Mouse (Mus musculus) embryonic fibroblast, embryonic 13.5 days (primary cell): ENCODE results near the gene Pnmt. TPM values are rescaled to one million over a fixed set of nuclear protein-coding genes. Genes with fewer than 3 reads are reported as not detected.

Experiments
- H3K27ac ChIP-seq: 2 replicates; pipeline ENCODE4 v1.5.1; 2012; ENCODE audit warnings: low read length, control low read depth, inconsistent platforms; ENCODE audit not compliant: insufficient read depth
- H3K4me1 ChIP-seq: 2 replicates; pipeline ENCODE4 v1.6.1; 2011; ENCODE audit warnings: low read length; ENCODE audit not compliant: control insufficient read depth, insufficient read depth
- H3K4me3 ChIP-seq: 2 replicates; pipeline ENCODE4 v1.5.1; 2011; ENCODE audit warnings: mild to moderate bottlenecking, control low read depth, low read length; ENCODE audit not compliant: insufficient read depth
- CTCF ChIP-seq: IDR thresholded peaks from 2 replicates; pipeline ENCODE4 v1.5.1; 2011; ENCODE audit warnings: mild to moderate bottlenecking, control low read depth, low read length, moderate library complexity, borderline replicate concordance; ENCODE audit not compliant: insufficient read depth
- POLR2A ChIP-seq: IDR thresholded peaks from 2 replicates; pipeline ENCODE4 v1.6.1; 2011; ENCODE audit warnings: low read depth, mild to moderate bottlenecking, control low read depth, low read length, moderate library complexity
- polyA plus RNA-seq: library from polyadenylated mRNA; stranded (reverse); fragments of >200 nt; gene quantifications from 2 replicates; pipeline ENCODE4 v1.2.4, GENCODE M21; 2011; ENCODE audit warnings: low read depth; ENCODE audit not compliant: missing spikeins, insufficient read length

Gene Pnmt
- polyA plus RNA-seq, 1 experiment: not detected

- TF ChIP-seq POLR2A (no peak), CTCF (no peak)
- H3K4me3 ChIP-seq: peak overlapping the region; percentile 91
- 0 out of 2 replicates have a peak, but pooled peaks cover 6% of the 10 kb centered on the region for H3K4me1 ChIP-seq
- peak overlapping the region; percentile 63 for H3K27ac ChIP-seq
Measured at GRCm38 (mm10) chr11:98412797-98413301, 26.6 kb downstream of the Pnmt start.

GRCm38 (mm10) chr11:98413731-98414130 lies 27.5 kb downstream of the Pnmt start:
- H3K4me1 ChIP-seq: 0 out of 2 replicates have a peak, but pooled peaks cover 6% of the 10 kb centered on the region
- peak overlapping the region; percentile 91 for H3K4me3 ChIP-seq
- TF ChIP-seq POLR2A (no peak), CTCF (no peak)
- no peak overlapping the region for H3K27ac ChIP-seq

DNA sequence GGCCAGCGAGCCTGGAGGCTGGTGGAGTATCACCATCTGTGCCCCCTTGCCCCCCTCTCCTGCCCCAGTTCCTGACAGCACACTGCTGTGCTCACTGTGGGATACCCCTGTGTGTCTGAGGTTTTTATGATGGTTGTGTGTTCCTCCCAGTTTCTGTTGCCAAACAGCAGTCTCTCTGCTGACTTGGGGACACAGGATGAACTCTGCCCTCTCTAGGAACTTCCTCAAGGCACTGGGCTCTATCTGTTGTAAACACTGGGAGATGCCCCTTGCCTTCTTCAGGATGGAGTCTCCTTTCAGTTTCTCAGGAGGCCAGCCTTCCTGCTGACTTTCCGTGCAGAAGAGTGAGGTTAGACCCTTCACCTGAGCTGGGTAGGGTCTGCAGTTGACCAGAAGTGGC lies 27.9 kb downstream of the Pnmt start:
- Histone ChIP-seq H3K4me3 (peak overlapping the region; percentile 91), H3K4me1 (0 out of 2 replicates have a peak, but pooled peaks cover 6% of the 10 kb centered on the region), H3K27ac (no peak overlapping the region)
- TF ChIP-seq CTCF: no peak
- TF ChIP-seq POLR2A: no peak

DNA sequence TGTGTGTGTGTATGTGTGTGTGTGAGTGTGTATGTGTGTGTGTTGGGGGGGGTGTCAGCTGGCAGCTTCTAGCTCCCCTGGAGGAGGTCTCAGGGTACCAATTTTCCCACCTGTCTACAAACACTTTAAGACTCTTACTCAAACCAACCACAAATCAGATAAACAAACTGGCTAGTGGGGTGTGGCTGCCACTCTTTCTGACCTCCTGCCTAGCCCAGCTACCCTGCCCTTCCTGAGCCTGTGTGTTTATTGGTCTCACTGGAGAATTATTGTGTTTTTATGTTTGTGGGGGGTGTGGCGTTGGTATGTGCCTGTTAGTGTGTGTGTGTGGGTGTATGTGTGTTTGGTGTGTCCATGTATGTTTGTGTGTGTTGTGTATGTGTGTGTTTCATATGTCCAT lies 30.8 kb downstream of the Pnmt start:
- Histone ChIP-seq H3K4me3 (no peak overlapping the region), H3K27ac (no peak overlapping the region), H3K4me1 (0 out of 2 replicates have a peak, but pooled peaks cover 4% of the 10 kb centered on the region)
- TF ChIP-seq CTCF (no peak), POLR2A (no peak)

DNA sequence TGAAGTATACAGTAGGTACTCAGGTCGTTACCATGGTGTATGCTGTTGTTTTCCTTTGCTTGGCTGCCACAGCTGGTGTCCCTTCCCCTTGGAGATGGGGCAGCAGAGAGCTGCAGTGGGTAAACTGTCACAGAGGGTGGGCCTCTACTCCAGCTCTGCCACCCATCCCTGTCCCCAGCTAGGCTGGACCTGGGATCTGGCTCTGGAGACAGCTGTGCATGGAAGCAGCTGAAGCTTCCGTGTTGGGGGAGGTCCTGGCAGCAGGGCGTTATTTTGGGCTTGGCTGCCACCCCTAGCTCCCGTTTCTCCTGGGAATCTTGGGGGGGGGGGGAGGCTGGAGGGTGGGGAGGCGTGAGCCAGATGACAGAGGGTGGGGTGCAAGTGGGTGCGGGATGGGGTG lies 32.0 kb downstream of the Pnmt start:
- 0 out of 2 replicates have a peak, but pooled peaks cover 4% of the 10 kb centered on the region for H3K4me1 ChIP-seq
- no peak overlapping the region for H3K27ac ChIP-seq
- TF ChIP-seq CTCF (no peak), POLR2A (no peak)
- no peak overlapping the region for H3K4me3 ChIP-seq

- 0 out of 2 replicates have a peak, but pooled peaks cover 2% of the 10 kb centered on the region for H3K4me1 ChIP-seq
- H3K27ac ChIP-seq: no peak overlapping the region
- no peak for TF ChIP-seq POLR2A
- no peak for TF ChIP-seq CTCF
- no peak overlapping the region for H3K4me3 ChIP-seq
Measured at GRCm38 (mm10) chr11:98418939-98419547, 32.8 kb downstream of the Pnmt start.

DNA sequence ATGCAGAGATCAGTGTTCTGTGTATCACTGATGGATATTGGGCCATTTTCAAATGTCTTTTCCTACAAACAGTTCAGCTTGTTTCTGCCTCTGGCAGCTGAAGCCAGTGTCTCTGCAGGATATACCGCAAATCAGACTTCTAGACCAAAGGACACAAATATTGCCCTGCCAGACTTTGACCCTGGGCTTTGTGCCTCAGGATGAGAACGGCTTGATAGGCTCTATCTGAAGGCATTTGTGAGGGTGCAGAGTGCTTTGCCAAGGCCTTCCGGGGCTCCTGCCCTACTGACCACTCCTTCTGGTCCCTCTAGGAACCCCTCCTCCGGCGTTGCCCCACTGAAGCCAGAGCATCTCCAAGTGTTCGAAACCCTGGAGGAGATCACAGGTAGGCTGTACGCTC lies 40.3 kb downstream of the Pnmt start:
- no peak overlapping the region for H3K27ac ChIP-seq

GRCm38 (mm10) chr11:98428436-98428835 lies 42.2 kb downstream of the Pnmt start:
- no peak overlapping the region for H3K27ac ChIP-seq

More for the DNA sequence above, 40.3 kb downstream of the Pnmt start:
- H3K4me1 ChIP-seq: no peaks in the 10 kb centered on the region
- no peak for TF ChIP-seq POLR2A
- TF ChIP-seq CTCF: no peak
- no peak overlapping the region for H3K4me3 ChIP-seq

GRCm38 (mm10) chr11:98431743-98432502 lies 45.7 kb downstream of the Pnmt start:
- TF ChIP-seq POLR2A (no peak), CTCF (no peak)
- no peak overlapping the region for H3K27ac ChIP-seq
- no peak overlapping the region for H3K4me3 ChIP-seq
- H3K4me1 ChIP-seq: no peaks in the 10 kb centered on the region

More at GRCm38 (mm10) chr11:98428436-98428835, 42.2 kb downstream of the Pnmt start:
- Histone ChIP-seq H3K4me3 (no peak overlapping the region), H3K4me1 (no peaks in the 10 kb centered on the region)
- TF ChIP-seq CTCF (no peak), POLR2A (no peak)

DNA sequence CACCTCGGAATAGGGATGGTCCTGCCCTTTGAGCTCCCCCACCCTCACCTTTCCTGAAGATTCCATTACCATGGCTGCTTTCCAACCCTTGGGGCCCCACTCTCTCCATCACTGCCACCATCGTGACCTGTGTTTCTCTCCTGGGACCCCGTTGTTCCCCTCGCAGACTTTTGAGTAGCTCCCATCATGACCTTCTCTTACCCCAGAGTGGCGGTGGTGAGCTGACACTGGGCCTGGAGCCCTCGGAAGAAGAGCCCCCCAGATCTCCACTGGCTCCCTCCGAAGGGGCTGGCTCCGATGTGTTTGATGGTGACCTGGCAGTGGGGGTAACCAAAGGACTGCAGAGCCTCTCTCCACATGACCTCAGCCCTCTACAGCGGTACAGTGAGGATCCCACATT lies 49.5 kb downstream of the Pnmt start:
- TF ChIP-seq CTCF: no peak
- no peak for TF ChIP-seq POLR2A

More for the DNA sequence above, 49.5 kb downstream of the Pnmt start:
- Histone ChIP-seq H3K4me3 (no peak overlapping the region), H3K4me1 (0 out of 2 replicates have a peak, but pooled peaks cover 4% of the 10 kb centered on the region), H3K27ac (no peak overlapping the region)
